Mouse (Mus musculus): Measurements from ENCODE around the gene H2-Eb1.
A peak's percentile ranks its signal among the peaks of the same experiment; 100 is the strongest.

H2-Eb1 gene

DNA sequence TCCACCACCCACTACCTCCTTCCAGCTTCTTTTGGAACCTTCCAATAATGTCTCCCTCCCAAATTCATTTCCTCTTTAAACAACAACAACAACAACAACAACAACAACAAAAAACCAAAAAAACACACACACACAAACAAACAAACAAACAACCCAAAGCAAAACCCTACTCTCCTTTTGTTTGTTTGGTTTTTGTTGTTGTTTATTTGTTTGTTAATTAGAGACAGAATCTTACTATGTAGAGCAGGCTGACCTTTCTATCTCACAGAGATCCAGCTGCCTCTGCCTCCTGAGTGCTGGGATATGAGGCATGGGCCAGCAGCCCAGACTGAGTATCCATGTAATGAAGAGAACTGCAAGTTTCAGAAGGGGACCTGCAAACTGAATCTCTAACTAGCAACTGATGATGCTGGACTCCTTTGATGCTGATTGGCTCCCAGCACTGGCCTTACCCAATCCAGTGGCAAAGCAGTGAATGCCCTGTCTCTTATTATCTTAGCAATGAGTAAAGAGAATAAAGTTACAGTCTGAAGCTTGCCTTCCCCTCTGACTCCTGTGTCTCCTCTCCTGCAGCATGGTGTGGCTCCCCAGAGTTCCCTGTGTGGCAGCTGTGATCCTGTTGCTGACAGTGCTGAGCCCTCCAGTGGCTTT lies at the start of gene H2-Eb1:
H2-Eb1 (plus strand) TSS at position 488 of the 651 bp plus-strand sequence.
- peak; percentile 90 to 91 for DNase-seq

DNA sequence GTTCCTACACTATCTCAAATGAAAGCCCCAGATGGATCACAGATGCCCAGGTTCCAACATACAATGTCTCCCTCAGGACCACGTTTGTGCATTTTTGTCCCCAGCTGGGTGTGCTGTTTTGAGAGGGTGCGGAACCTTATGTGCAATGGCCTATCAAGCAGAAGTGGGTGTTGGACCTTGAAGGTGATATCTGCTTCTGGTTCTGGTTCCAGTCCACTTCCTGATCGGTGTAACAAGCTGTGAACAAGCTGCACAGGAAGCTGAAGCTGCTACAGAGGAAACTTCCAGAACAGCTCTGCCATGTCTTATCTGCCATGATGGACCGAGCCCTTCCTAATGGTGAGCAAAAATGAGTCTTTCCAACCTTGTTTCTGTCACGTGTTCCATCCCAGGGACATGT lies 49.2 kb upstream of the H2-Eb1 start:
- DNase-seq = no peak

DNA sequence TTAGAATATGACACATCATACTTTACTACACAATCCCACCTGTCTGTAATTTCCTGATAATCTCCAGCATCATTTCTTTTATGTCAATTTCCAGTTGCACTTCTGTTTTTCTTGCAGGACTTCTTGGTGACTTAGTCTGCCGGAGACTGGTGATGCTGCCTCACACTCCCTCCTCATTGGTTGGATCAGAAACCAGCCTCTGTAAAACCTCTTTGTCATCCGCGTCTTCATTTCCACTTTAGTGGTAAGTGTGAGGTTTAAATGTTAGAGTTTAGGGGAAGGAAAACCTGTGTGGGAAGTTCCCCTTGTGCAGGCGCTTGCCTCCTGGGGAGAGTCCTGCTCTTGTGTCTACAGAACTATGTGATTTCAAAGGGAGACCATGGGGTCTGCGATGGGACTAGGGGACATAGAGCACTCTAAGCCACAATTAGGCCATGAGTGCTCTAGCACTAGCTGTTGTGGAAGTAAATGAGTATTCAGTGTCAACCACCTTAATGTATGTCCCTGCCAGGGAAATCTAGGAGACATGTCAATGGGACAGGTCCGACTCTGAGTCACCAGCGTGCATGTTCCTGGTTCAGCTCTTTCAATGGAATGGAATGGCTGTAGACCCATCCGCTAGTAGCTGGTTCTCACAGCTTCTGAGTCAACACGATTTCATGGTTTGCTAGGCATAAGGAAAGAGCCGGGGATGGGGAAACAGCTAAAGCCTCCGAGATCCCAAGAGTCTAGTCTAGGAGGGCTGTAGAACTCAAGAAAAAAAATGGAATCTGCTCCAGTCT lies 47.9 kb upstream of the H2-Eb1 start, which contains the start of gene H2-Ab1:
H2-Ab1 (plus strand) TSS at position 96 of the 782 bp plus-strand sequence.
- DNase-seq = peak; percentile 82 to 86

DNA sequence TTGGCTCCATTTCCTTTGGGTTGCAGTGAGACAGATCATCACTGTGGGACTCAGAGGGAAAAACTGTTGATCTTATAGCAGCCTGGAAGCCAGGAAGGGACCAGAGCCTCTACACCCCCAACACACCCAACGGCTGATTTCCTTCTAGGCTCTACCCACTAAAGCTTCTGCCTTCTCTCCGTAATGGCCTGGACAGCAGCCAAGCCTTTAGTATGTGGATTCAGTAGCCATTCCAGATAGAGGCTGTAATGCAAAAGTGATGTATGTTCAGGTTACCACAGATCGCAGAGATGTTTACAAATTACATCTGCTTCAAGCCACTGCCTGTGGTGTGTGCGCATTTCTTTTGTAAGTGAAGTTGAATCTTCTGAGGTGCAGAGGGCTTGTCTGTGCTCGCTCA lies 45.1 kb upstream of the H2-Eb1 start:
- DNase-seq = peak; percentile 11 to 24

DNA sequence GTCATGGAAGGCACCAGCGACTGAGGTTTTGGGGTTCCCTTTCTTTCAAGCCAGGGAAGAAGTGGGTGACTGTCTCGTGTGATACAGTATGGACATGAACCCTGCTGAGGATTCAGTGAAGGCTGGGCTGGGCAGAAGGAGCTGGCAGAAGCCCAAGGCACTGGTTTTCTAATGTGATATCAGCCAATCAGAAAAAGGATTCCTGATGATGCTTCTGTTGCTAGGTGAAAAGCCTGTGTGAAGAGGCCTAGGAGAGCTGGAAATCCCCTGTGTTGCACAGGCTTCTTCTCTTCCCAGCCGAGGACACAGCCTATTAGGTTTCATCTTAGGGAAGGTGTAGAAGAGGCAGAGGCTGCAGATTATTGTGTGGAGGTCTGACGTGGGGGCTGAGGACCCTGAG lies 44.2 kb upstream of the H2-Eb1 start:
- peak; percentile 86 to 89 for DNase-seq

DNA sequence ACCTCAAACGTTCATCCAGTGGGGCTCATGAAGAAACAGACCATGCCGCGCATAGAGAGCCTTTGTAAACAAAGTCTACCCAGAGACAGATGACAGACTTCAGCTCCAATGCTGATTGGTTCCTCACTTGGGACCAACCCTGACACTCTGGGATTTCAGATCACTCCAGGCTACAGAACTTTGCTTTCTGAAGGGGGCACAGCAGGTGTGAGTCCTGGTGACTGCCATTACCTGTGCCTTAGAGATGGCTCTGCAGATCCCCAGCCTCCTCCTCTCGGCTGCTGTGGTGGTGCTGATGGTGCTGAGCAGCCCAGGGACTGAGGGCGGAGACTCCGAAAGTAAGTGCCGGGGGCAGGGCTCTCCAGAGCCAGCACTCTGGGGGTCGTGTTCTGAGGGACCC lies 42.6 kb upstream of the H2-Eb1 start:
- DNase-seq = peak; percentile 84 to 85

DNA sequence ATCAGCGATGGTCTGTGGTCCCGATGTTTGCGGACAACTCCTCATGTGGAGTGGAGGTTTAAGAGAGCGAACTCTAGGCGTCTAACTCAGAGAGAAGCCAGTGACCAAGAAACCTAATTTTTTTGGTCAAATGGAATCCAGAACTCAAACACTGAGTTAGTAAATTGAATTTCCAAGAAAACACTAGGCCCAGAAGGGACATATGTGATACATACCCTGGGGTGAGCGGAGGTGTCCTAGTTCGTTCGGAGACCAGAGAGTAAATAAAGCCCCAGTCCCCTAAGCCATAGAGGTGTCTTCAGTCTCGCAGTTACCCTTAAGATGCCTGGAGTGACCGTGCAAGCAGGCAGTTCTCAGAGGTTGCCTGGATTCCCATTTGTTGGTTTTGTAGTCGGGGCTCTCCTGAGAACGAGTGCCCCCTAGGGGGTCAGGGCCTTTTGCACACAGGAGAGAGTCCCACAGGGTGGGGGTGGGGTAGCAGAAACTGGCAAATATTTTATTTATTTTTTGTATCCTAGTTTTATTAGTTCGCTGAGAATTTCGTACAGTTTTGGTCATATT lies 41.8 kb upstream of the H2-Eb1 start:
- DNase-seq = peak; percentile 11 to 34

DNA sequence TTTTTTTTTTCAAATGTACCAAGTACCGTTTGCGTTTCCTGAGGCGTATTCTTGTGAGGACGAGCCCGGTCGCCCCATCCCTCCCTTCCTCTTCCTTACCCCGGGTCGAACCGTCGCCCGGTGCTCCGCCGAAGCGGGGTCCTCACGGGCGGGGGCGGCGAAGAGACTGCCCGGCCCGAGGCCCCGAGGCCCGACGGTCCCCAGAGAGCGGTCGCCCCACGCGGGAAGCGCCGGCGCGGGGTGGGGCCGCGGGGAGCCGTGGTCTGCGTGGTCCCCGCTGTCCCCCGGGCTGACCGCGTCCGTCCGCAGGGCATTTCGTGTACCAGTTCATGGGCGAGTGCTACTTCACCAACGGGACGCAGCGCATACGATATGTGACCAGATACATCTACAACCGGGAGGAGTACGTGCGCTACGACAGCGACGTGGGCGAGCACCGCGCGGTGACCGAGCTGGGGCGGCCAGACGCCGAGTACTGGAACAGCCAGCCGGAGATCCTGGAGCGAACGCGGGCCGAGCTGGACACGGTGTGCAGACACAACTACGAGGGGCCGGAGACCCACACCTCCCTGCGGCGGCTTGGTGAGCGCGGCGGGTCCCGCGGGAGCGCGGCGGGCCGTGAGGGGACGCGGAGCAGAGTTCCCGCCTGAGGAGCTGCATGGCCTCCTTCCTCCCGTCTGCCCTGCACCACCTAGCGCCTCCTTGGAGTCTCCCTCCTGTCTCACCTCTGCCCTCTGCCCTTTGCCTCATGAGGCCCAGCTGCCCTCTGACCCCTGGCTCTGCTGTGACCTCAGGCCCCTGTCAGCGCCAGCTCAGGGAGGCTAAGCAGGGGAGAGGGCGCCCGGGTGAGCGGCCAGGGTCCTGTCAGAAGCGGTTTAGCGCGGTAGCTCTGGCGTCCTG lies 41.0 kb upstream of the H2-Eb1 start:
- DNase-seq = peak in 1 of 2 experiments; percentile 14

DNA sequence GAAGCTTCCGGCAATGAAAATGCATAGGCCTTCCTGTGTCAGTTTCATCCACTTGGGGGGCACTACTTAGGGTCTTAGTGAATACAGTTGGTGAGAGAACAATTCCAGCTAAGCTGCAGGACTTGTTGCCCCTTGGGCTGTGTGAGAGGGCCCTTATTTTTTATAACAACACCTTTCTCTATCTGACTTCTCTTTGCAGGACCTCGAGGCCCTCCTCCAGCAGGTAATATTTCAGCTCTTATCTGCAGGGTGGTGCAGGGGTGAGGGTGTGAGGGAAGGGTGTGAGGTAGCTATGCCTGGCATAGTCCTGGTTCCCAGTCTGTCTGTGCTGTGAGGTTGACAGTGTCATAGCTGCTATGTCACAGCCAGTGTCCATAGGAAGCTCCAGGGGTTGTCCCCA lies 37.4 kb upstream of the H2-Eb1 start:
- DNase-seq = no peak

DNA sequence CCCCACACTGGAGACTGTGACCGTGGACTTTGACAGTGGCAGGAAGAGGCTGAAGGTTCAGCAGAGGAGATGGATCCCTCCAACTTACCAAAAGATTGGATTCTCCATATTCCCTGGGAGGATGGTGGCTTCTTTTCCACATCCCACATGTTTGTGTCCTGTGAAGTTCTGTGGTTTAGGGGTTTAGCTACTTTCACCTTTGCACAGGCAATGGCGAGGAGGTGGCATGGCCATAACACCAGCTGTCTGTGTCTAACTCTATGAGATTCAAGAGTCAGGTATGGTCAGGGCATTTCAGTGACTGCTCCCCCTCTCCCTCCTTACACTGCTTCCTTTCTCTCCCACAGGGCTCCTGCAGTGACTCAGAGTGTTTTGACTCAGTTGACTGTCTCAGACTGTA lies 36.9 kb upstream of the H2-Eb1 start:
- no peak for DNase-seq

DNA sequence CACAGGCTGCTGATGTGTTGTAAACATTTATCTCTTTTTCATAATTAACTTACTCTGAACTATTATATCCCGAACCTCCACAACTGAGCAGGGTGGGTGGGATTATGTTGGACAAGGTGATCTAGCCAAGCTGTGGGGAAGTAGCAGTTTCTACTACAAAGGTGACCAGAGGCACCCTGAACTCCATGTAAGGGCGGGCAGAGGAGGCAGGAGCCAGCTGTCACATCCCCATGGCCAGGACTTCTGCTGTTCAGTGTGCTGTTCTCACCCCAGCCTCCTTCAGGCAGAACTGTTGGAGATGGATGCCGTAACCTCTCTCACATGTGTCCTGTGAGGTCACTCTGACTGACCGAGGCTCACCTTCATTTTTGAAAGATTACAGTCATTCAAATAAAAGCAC lies 35.9 kb upstream of the H2-Eb1 start:
- no peak for DNase-seq

DNA sequence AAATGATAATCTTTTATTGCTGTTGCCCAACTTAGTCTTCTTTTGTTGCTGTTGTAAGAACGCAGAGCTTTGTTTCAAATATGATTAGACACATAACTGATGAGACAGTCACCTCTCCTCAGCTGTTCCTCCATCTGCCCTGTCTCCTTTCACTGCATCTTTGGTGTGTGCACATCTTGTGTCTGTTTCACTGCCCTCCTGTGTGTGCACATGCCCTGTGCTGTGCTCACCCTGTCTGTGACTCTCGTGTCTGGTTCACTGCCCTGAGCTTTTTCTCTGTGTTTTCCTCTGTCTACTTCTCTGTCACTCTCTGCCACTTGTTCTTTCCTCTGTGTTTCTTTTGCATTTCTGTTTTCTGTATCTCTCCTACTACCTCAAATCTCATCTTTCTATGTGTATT lies 35.4 kb upstream of the H2-Eb1 start:
- DNase-seq = no peak

DNA sequence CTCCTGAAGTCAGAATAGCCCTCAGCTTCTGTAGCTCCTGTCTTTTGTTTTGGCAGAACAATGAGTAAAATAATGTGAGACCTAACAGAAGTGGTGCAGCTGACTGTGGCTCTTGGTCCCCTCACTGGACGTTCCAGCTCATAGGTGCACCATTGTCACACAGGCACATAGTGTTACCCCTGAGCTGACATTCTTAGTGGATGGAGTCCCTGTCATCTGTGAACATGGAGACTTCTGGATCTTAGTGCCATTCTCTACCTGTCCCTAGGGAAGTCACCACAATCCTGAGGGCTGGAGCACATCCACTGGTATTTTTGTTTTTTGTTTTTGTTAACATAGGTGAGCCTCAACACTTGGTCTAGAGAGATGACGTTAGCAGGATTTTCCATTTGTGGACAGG lies 34.7 kb upstream of the H2-Eb1 start:
- DNase-seq = no peak

DNA sequence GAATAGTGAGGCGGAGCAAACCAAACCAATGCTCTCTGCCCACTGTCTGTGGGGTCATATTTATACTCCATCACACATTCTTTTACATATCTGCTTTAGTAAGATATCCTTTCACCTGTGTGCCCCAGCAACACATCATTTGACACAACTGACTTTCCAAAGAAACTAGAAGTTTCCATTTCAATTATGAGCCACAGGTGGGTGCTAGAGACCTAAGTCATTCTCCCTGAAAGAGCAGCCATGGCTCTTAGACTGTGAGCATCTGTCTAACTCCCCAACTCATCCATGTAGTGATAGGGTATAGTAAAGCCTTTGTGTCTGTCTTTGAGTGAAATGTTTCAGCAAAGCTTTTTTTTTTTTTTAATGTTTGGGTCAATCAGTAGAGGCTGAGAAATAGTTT lies 33.6 kb upstream of the H2-Eb1 start:
- no peak for DNase-seq

DNA sequence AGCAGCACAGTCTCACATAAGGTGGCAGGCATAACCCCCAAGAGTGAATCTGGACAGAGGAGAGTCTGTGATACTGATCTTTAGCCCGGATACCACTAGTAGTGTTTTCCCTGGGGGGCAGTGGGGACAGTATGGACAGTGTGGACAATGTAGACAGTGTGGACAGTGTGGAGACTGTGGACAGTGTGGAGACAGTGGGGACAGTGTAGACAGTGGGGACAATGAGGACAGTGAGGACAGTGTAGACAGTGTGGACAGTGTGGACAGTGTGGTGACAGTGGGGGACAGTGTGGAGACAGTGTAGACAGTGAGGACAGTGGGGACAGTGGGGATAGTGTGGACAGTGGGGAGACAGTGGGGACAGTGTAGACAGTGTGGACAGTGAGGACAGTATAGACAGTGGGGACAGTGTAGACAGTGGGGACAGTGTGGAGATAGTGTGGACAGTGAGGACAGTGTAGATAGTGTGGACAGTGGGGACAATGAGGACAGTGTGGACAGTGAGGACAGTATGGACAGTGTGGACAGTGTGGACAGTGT lies 25.1 kb upstream of the H2-Eb1 start:
- DNase-seq = no peak

DNA sequence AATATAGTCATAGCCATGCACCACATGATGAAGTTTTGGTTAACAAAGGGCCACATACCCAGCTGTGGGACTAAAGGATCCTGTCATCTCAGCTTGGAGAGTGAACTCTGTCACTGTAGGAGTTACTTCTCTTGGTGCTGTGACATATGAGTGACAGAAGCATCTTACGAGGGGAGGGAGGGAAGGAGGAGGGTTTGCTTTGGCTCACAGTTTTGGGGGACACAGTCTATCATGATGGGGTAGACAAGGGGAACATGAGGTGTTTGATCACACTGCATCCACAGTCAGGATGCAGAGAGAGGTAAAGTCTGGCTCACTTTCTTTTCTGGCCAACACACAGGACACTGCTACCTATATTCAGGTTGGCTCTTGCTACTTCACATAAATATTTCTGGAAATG lies 23.8 kb upstream of the H2-Eb1 start:
- no peak for DNase-seq

DNA sequence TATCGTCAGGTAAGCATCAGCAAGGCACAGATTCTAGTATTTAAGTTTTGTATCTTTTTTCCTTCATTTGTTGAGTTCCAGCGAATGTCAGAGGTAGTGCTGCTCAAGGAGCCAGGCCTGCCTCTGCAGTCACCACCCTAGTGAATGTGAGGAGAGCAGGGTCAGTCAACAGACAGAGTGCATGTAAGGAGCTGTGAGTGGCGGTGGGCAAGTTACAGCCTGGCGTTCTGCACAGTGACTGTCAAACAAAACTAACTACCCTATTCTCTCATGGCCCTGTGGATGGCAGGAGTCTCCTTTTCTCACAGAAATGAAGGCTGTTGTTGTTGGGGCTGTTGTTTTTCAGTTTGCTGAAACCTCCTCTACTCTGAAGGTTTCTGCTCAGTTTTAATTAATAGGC lies 20.3 kb upstream of the H2-Eb1 start:
- DNase-seq = no peak

DNA sequence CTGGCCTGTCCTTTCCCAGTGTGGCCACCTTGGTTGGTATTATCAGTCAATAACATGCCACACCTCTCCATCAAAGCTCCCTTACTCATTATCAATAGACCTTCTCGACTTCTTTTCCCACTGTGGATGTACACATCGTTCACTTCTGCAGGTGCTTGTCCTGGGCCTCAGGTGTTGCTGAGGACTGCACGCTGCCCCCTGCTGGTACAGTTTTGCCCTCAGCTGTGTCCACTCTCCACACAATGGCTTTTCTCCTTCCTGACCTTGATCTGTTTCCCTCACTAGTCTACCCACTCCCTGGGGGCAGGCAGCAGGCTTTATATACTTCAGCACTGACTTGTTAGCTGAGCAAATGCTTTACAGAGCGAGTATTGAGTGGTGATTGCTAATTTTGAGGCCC lies 19.8 kb upstream of the H2-Eb1 start:
- DNase-seq = peak in 1 of 2 experiments; percentile 21

DNA sequence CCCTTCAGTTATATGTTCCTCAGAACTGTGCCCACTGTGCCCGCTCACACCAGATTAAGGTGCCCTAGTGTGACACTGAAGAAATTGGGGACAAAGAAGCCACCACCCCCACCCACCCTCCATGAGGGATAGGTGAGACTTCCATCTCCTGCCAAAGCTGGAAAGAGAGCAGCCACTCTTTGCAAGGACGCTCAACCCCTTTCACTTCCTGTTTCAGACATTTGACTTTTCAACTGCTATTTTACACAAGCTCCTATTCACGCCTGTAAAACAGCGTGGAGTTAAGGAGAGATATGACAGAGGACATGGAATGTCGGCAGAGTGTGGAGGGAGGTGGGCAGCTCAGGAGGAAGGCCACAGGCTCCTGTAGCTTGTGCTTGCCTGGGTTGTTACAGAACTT lies 19.2 kb upstream of the H2-Eb1 start:
- no peak for DNase-seq

DNA sequence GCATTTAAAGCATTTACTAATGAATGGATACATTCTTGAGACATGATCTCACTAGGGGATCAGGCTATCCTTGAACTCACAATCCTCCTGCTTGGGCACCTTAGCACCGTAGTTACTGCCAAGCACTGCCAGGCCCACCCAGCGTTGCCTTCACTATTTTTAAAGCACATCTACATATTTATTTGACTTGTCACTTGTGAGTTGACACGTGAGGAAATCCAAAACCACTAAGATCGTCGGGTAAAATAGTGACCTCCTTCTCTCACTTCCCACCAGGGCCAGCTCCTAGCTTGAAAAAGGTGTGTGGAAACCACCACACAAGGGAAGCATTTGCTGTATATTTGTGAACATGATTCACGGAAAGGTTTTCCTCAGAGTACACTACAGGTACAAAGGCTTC lies 18.7 kb upstream of the H2-Eb1 start:
- DNase-seq = no peak

DNA sequence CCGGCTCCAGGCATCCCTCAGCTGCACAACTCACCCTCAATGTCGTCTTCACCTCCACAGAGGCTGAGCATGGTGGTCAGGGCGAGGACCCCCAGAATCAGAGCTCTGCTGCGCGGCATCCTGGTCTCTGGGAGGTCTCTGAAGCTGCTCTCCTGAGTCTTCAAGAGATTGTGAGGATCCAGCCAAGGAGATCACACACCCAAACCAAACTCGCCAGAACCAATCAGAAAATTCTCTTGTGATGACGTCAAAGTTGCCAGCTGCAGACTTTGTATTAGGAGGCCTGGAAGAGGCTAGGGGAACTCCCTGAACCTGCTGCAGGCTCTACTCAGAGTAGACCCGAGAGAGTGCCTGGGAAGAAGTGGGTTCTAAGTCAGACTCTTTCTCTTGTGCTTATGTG lies 18.0 kb upstream of the H2-Eb1 start, which contains the start of gene H2-Aa:
H2-Aa (minus strand) TSS at position 176 of the 400 bp plus-strand sequence.
- peak; percentile 74 to 78 for DNase-seq

DNA sequence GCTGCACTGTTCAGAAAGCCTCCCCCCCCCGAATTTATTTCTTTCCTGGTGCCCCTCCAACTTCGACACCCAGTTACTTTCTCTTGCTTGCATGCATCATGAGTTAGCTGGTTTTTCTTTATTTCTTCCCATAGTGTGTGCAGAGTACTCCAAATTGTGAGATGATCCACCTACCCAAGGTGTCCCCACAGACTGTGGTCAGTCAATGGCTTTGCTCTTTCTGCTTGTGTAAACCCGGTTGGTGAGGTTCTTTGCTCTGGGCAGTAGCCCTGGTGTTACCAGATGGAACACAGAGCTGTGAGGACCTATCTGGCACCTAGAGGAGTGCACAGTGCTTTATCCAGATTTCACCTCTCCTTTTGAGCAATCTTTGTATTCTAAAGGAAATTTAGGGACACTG lies 17.5 kb upstream of the H2-Eb1 start:
- DNase-seq = no peak

DNA sequence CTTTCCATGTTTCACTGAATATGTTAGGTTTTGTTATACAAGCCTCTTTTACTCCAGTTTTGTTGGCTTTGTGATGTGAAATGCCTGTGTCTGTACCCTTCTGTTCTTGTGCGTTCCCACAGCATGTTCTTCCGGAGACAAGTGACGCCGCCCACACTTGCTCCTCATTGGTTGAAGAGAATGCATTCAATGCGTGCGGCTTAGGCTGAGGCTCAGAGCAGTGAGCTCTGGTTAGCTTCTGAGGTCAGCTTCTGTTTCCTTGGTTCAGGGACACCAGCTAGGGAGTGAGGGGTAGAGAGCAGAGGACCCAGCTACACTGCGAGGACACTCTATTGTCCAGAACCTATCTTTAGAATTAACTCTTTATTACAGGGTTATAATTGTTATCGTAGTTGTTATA lies 14.1 kb upstream of the H2-Eb1 start:
- peak; percentile 86 to 89 for DNase-seq
